Mouse (Mus musculus) limb, embryonic 13.5 days (tissue): Measurements from ENCODE around the gene Lcn2. TPM values are rescaled to one million over a fixed set of nuclear protein-coding genes. Genes with fewer than 3 reads are reported as not detected.

Source experiments
- ATAC-seq: fragments of 200-750 bp; cut with Nextera tagmentation; 2 replicates; pipeline ENCODE4 v1.8.0; 2017; ENCODE audit warnings: low read depth, moderate number of reproducible peaks, moderate TSS enrichment; ENCODE audit not compliant: low FRiP score
- H3K27ac ChIP-seq: fragments of 300-500 bp; sonication (generic); 2 replicates; pipeline ENCODE4 v1.5.1; 2015; ENCODE audit warnings: inconsistent platforms, mild to moderate bottlenecking, moderate library complexity
- H3K27me3 ChIP-seq: fragments of 300-500 bp; sonication (generic); 2 replicates; pipeline ENCODE4 v1.6.1; 2015; ENCODE audit warnings: mild to moderate bottlenecking, inconsistent platforms
- H3K36me3 ChIP-seq: fragments of 300-500 bp; sonication (generic); 2 replicates; pipeline ENCODE4 v1.6.1; 2015; ENCODE audit warnings: inconsistent platforms, mild to moderate bottlenecking, moderate library complexity
- H3K4me1 ChIP-seq: fragments of 300-500 bp; sonication (generic); 2 replicates; pipeline ENCODE4 v1.6.1; 2015; ENCODE audit warnings: inconsistent platforms
- H3K4me2 ChIP-seq: fragments of 300-500 bp; sonication (generic); replicated peaks from 2 replicates; pipeline ENCODE4 v1.6.1; 2015; ENCODE audit warnings: inconsistent platforms, mild to moderate bottlenecking, moderate library complexity
- H3K4me3 ChIP-seq: fragments of 300-500 bp; sonication (generic); 2 replicates; pipeline ENCODE4 v1.5.1; 2015; ENCODE audit warnings: moderate library complexity, mild to moderate bottlenecking, inconsistent platforms
- H3K9ac ChIP-seq: fragments of 300-500 bp; sonication (generic); 2 replicates; pipeline ENCODE4 v1.6.1; 2015; ENCODE audit warnings: mild to moderate bottlenecking, inconsistent platforms
- H3K9me3 ChIP-seq: fragments of 300-500 bp; sonication (generic); 2 replicates; pipeline ENCODE4 v1.6.1; 2016; ENCODE audit warnings: inconsistent platforms
- WGBS: fragments of 180-500 bp; shearing (Covaris S2); methylation state at CpG from one replicate; pipeline ENCODE4 v1.1.7; 2015; 5-methylcytosine and 5-hydroxymethylcytosine counted together
- polyA plus RNA-seq: library from polyadenylated mRNA; unstranded; fragments of >200 nt; fragmentation: Nextera tagmentation; extraction: Ambion mirVana; gene quantifications from 2 replicates; pipeline ENCODE4 v1.2.1, GENCODE M21; 2015

The Lcn2 gene
- polyA plus RNA-seq = 0.27 and 0.36 TPM in 2 replicates

DNA sequence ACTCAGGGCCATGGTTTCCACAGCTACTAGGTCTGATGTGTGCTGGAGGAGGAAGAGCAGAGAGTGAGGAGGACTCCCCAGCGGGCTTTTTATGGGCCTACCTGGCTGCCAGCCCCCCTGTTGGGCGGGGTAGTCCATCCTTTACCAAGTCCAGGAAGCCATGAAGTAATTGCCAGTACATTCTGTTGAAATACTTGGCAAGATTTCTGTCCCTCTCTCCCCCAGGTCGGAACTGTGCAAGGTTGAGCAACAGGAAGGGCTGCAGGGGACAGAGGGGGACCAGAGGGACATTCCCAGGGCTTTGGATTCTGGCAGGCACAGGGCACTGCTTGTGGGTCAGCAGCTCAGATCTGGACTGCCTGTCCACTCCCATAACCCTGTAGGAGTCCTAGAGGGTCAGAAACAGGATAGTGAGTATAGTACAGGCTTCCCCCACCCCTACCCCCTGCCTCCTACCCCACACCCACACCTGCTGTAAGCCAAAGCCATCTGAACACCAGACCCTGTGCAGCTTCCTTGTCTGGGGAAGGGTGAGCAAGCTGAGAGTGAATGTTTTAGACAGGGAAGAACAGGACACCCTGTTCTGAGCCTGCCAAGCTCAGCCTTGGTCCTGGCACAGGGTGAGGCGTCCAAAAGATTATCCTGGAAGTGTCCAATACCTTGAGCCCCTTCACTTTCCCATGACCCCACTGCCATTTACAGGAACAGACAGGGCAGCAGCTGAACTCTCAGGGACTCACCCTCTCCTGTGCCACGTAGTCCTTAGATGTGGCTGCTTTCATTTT is at the start of gene Lcn2:
Gene Lcn2 (minus strand): TSS at position 547 of the 785 bp plus-strand sequence.
- Histone ChIP-seq H3K4me2 (no peak within 1 kb of the TSS), H3K36me3 (no peaks in the 10 kb centered on the region), H3K9me3 (no peaks in the 10 kb centered on the region), H3K4me1 (peaks cover 8% of the 10 kb centered on the region; the same call in 1 of the 2 replicates), H3K27me3 (peaks cover 6% of the 10 kb centered on the region; the same call in 1 of the 2 replicates), H3K27ac (no peak within 1 kb of the TSS; the same call in 1 of the 2 replicates), H3K4me3 (no peak within 1 kb of the TSS), H3K9ac (peak within 1 kb of the TSS; percentile 45)
- 59% methylated on average over 5 of the region's 5 CpGs for WGBS
- ATAC-seq = no peak; the same call in 1 of the 2 replicates

DNA sequence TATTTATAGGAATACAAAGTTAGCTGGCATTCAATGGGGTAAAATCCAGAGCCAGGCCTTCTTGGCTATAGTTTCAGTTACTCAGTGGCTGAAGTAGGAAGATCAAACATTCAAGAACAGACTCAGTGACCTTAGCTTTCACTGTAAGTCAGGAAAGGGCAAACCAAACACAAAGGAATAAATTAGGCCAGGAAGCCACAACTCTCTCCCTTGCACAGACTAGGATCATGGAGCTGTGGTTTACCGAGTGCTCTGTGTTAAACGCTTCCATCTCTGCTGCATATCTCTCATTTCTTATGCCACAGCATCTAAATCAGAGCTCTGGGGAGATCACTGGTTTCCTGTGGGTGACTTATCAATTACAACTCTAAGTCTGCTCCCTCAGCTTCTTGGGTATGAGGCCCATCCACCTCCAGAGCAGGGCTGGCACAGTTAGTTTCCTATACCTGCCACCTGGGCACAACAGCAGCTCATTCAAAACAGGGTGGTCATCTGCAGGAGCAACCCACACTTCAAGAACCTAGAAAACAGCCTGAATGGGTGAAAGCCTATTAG is 49.6 kb upstream of the Lcn2 start:
- Histone ChIP-seq H3K27ac (peak overlapping the region; percentile 59), H3K36me3 (no peaks in the 10 kb centered on the region; the same call in 1 of the 2 replicates), H3K4me2 (no peak overlapping the region), H3K4me1 (peaks cover 17% of the 10 kb centered on the region), H3K27me3 (no peaks in the 10 kb centered on the region), H3K4me3 (no peak overlapping the region), H3K9ac (no peak overlapping the region), H3K9me3 (no peaks in the 10 kb centered on the region)
- no peak for ATAC-seq
- WGBS = 81% methylated on average over 2 of the region's 2 CpGs

DNA sequence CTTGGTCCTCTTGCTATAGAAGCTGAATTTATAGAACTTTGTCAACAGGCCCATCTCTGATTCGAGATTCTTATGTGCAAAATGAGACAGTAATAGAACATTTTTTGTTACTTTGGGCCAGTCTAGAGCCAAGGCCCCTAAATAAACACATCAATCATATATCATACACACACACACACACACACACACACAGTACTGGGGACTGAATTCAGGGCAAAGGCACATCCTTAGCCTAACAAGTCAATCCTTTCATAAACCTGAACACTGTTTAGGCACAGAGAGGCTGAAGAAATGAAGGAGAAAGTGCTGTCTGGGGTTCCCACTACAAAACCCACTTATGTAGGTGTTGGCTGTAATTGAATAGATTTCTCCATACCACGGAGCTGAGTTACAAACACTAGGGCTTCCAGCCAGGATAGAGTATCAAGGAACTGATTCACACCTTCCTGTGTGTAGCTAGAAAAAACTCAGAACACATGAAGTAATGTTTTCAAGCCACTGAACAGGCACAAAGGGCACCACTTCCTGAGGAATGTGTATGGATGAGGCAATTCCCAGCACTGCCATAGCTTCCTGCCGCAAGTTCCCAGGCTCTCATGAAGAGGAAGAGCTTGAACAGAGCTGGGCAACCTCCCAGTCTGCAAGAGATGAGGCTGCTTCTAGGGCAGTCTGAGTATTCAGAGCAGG is 48.8 kb upstream of the Lcn2 start:
- peak overlapping the region; percentile 21; the same call in 1 of the 2 replicates for H3K9ac ChIP-seq
- ATAC-seq = no peak
- 66% methylated on average over 3 of the region's 3 CpGs for WGBS
- H3K9me3 ChIP-seq = no peaks in the 10 kb centered on the region
- no peaks in the 10 kb centered on the region for H3K27me3 ChIP-seq
- peaks cover 17% of the 10 kb centered on the region for H3K4me1 ChIP-seq
- no peak overlapping the region for H3K4me3 ChIP-seq
- no peak overlapping the region for H3K4me2 ChIP-seq
- no peaks in the 10 kb centered on the region; the same call in 1 of the 2 replicates for H3K36me3 ChIP-seq
- H3K27ac ChIP-seq = peak overlapping the region; percentile 59

DNA sequence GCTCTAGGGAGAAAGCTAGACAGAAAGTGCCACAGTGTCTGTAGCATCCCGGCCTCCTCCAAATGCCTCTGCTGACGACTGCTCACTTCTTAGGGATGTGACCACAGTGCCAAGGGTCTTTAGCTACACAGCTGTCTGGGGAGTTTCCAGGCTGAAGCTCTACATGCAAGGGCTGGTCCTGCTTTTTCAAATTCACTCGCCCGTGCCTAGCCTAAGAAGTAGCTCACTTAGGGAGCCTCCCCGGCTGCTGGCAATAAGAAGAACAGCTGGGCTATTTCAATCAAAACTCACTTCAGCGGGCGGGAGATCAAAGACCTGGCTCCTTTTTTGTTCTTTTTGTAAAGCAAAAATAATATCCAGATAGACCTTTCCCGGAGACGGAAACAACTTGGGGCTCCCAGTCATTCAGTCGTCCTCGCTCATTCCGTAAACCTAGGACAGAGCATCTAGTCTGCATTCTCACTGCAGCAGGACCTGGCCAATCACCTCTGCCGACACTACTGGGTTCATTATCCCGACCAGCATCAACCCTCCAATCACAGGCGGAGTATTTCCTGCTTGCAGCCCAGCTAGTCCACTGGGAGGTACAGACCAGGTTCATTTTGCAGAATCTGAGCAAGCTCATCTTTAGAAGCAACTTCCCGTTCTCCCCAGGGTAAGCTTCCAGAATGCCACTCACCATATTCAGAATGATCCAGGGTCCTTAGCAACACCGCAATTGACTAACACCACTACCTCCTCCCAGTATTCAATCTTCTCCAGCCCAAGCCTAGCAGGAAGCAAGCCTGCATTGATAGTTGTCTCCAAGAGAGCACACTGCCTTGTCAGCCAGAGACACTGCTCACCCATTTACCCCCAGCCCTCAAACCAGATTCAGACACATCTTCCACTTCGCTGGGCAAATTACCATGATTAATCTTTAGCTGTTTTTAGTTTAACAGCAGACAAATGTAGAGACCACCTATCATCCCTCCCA is 42.9 kb upstream of the Lcn2 start:
- 7% methylated on average over 18 of the region's 18 CpGs for WGBS
- H3K4me1 ChIP-seq = peaks cover 42% of the 10 kb centered on the region
- ATAC-seq = peak; percentile 96
- peak overlapping the region; percentile 82 for H3K27ac ChIP-seq
- peak overlapping the region; percentile 54 for H3K4me3 ChIP-seq
- H3K9ac ChIP-seq = peak overlapping the region; percentile 77
- H3K36me3 ChIP-seq = no peaks in the 10 kb centered on the region; the same call in 1 of the 2 replicates
- no peaks in the 10 kb centered on the region for H3K27me3 ChIP-seq
- no peaks in the 10 kb centered on the region for H3K9me3 ChIP-seq
- H3K4me2 ChIP-seq = peak overlapping the region; percentile 84

DNA sequence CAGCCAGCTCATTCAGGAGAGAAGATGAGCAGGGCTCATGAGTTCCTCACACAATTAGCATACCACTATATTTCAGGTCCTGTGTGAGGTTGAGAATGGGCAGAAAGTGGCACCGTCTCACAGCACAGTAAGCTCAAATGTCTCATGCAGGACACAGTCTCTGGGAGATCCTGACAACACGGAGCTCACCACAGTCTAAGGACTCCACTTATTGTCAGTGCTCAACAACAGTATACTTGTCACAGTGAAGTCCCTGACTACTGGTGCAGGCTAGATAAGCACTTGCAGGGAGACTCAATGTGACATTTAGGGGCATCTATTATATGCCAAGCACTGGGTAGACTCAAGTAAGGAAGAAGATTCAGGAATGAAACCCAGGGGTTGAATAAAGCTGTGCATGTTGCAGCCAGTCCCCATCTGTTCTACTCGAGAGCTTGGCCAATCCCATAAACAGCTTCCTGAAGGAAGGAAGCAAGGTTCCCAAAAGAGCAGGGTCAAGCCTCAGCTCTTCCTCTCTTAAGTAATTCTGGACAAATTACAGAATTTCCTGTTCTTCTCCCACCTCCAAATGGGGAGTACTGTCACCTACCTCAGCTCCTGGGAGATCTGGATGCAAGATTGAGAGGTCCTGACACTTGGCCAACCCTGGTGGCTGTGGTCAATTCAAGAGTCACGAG is 41.3 kb upstream of the Lcn2 start:
- no peak for ATAC-seq
- Histone ChIP-seq H3K36me3 (no peaks in the 10 kb centered on the region; the same call in 1 of the 2 replicates), H3K4me2 (peak overlapping the region; percentile 84), H3K4me3 (0 out of 2 replicates have a peak overlapping the region, but pooled peaks have one; percentile 54), H3K9ac (no peak overlapping the region), H3K27ac (no peak overlapping the region), H3K4me1 (peaks cover 56% of the 10 kb centered on the region), H3K27me3 (no peaks in the 10 kb centered on the region), H3K9me3 (no peaks in the 10 kb centered on the region)
- 71% methylated on average over 4 of the region's 4 CpGs for WGBS

DNA sequence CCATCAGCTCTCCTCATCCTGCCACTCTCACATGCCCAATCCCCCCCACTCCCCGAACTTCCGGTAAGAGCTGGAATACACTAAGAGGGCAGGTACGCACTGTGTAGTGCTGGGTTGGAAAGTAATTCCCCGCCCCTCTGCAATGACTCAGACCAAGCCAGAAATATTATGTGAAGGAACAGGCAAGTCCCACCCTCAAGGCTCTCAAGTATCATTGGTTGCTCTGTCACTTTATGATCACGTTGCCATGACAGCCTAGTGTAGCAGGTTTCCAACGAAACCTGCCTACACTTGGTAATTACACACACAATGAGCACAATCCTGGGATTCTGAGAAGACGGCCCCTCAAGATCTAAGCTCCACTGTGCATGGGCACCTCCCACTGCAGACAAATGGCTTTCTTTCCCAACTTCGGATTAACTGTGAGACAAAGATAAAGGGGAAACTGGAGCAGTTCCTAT is 40.2 kb upstream of the Lcn2 start:
- no peaks in the 10 kb centered on the region for H3K27me3 ChIP-seq
- H3K36me3 ChIP-seq = no peaks in the 10 kb centered on the region
- ATAC-seq = peak; percentile 45; the same call in 1 of the 2 replicates
- H3K9me3 ChIP-seq = no peaks in the 10 kb centered on the region
- peak overlapping the region; percentile 84 for H3K4me2 ChIP-seq
- peak overlapping the region; percentile 56 for H3K27ac ChIP-seq
- peak overlapping the region; percentile 43; the same call in 1 of the 2 replicates for H3K9ac ChIP-seq
- no peak overlapping the region for H3K4me3 ChIP-seq
- H3K4me1 ChIP-seq = peaks cover 65% of the 10 kb centered on the region
- WGBS = 29% methylated on average over 8 of the region's 8 CpGs

DNA sequence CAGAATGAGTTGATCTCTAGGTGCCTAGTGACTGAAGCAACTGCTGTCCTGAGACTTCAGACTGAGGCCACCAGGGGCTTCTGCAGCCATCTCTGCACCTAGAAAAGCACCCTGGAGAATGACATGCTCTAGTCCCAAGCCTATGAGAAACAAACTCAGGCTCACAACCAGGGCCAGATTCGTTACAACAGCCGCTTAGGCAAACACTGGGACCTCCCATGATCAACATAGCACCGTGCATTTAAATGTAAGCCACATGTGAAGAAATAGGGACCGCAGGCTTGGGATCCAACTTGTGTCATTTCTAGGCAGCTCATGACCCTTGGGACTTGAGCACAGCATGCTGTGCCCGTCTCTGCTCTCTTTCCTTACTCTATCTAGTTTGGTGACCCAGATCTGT is 39.7 kb upstream of the Lcn2 start:
- no peak overlapping the region for H3K27ac ChIP-seq
- no peaks in the 10 kb centered on the region for H3K27me3 ChIP-seq
- no peaks in the 10 kb centered on the region for H3K9me3 ChIP-seq
- H3K4me1 ChIP-seq = peaks cover 70% of the 10 kb centered on the region
- no peak for ATAC-seq
- no peaks in the 10 kb centered on the region for H3K36me3 ChIP-seq
- no peak overlapping the region for H3K4me3 ChIP-seq
- peak overlapping the region; percentile 84; the same call in 1 of the 2 replicates for H3K4me2 ChIP-seq
- H3K9ac ChIP-seq = no peak overlapping the region
- 71% methylated on average over 5 of the region's 5 CpGs for WGBS

DNA sequence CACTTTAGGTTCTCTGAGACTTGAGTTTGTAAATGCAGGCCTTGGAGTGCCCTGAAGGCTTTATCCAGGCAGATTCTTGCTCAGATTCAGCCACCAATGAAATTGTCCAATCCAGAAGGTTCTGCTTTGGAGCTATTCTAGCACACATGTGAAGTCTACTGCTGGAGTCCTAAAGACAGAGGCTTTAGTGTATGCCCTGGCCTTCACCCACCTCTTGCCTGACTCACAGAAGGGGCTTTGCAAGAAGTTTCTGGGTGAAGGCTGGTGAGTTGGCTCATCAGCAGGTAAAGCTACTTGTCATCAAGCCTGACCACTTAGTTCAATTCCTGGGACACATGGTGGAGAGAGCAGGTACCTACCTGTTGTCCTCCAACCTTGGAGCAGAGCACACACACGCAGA is 38.1 kb upstream of the Lcn2 start:
- H3K9ac ChIP-seq = no peak overlapping the region
- no peaks in the 10 kb centered on the region for H3K27me3 ChIP-seq
- 94% methylated on average over 1 of the region's 1 CpGs for WGBS
- H3K27ac ChIP-seq = no peak overlapping the region
- peaks cover 75% of the 10 kb centered on the region for H3K4me1 ChIP-seq
- H3K4me3 ChIP-seq = no peak overlapping the region
- H3K36me3 ChIP-seq = peaks cover 1% of the 10 kb centered on the region; the same call in 1 of the 2 replicates
- ATAC-seq = no peak
- H3K9me3 ChIP-seq = no peaks in the 10 kb centered on the region
- no peak overlapping the region for H3K4me2 ChIP-seq

DNA sequence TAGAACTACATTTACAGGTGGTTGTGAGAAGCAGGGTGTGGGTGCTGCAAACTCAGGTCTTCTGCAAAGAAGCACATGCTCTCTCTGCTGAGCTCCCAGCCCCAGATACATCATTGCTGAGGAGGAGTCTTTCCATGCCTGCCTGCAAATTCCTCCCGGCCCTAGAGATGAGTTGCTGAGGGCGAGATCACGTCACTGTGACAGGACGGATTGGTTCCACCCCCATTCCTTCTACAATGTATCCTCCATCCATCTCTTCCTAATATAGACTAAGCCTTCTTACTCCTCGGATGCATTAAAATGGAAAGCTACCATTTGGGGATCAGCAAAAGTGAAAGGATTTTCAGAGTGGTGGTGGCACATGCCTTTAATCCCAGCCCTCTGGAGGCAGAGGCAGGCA is 37.5 kb upstream of the Lcn2 start:
- no peak for ATAC-seq
- no peak overlapping the region for H3K9ac ChIP-seq
- no peaks in the 10 kb centered on the region for H3K27me3 ChIP-seq
- H3K4me2 ChIP-seq = no peak overlapping the region
- no peaks in the 10 kb centered on the region for H3K9me3 ChIP-seq
- no peak overlapping the region for H3K4me3 ChIP-seq
- no peak overlapping the region; the same call in 1 of the 2 replicates for H3K27ac ChIP-seq
- H3K4me1 ChIP-seq = peaks cover 72% of the 10 kb centered on the region
- H3K36me3 ChIP-seq = peaks cover 7% of the 10 kb centered on the region
- WGBS = 71% methylated on average over 5 of the region's 5 CpGs

DNA sequence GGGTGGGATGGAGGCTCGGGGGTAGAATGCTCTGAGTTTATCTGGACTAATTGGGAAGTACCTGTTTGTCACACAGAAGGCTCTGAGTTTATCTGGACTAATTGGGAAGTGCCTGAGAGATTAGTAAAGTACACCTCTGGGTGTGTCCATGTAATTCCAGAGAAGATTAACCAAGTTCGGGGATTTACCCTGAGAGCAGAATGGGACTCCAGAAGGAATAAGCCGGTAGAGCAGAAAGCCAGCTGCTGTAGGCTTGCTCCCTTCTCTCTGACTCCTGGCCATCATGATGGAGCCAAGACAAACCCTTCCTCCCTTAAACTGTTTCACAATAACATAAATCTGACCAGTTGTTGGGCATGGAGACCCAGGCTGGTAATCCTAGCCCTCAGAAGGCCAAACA is 36.7 kb upstream of the Lcn2 start:
- Histone ChIP-seq H3K27ac (peak overlapping the region; percentile 84; the same call in 1 of the 2 replicates), H3K9me3 (no peaks in the 10 kb centered on the region), H3K4me1 (peaks cover 64% of the 10 kb centered on the region), H3K4me2 (peak overlapping the region; percentile 78; the same call in 1 of the 2 replicates), H3K4me3 (no peak overlapping the region), H3K36me3 (peaks cover 15% of the 10 kb centered on the region), H3K27me3 (no peaks in the 10 kb centered on the region), H3K9ac (no peak overlapping the region)
- whole genome bisulfite sequencing = 43% methylated on average over 3 of the region's 3 CpGs
- no peak for ATAC-seq
